Mouse (Mus musculus) liver, adult 2 months (tissue): ENCODE data around the gene Wasf2. TPM values are rescaled to one million over a fixed set of nuclear protein-coding genes. Genes with fewer than 3 reads are reported as not detected.

Experiments used
- DNase-seq: peaks from one replicate; pipeline ENCODE4 v3.0.0-alpha.2; 2011; ENCODE audit warnings: low read depth, low spot score; ENCODE audit errors: extremely low read depth
- H3K27ac ChIP-seq: fragments of 200-500 bp; replicated peaks from 2 replicates; pipeline ENCODE4 v1.5.1; 2012; ENCODE audit warnings: low read depth, mild to moderate bottlenecking, control low read depth, inconsistent platforms, low read length; ENCODE audit not compliant: insufficient read depth
- H3K27me3 ChIP-seq: fragments of 200-500 bp; 2 replicates; pipeline ENCODE4 v1.6.1; 2012; ENCODE audit warnings: mild to moderate bottlenecking, moderate library complexity, low read length, inconsistent platforms; ENCODE audit not compliant: control insufficient read depth, insufficient read depth
- H3K36me3 ChIP-seq: fragments of 200-500 bp; 2 replicates; pipeline ENCODE4 v1.6.1; 2012; ENCODE audit warnings: low read length, inconsistent platforms; ENCODE audit not compliant: control insufficient read depth, insufficient read depth
- H3K4me1 ChIP-seq: fragments of 200-500 bp; 2 replicates; pipeline ENCODE4 v1.6.1; 2011; ENCODE audit warnings: low read length; ENCODE audit not compliant: control insufficient read depth, insufficient read depth
- H3K4me3 ChIP-seq: fragments of 200-500 bp; 2 replicates; pipeline ENCODE4 v1.5.1; 2011; ENCODE audit warnings: low read depth, mild to moderate bottlenecking, control low read depth, low read length, moderate library complexity; ENCODE audit not compliant: insufficient read depth
- H3K79me2 ChIP-seq: fragments of 200-500 bp; 2 replicates; pipeline ENCODE4 v1.6.1; 2012; ENCODE audit warnings: inconsistent platforms, mild to moderate bottlenecking, low read length, moderate library complexity; ENCODE audit not compliant: control insufficient read depth, insufficient read depth
- H3K9ac ChIP-seq: fragments of 200-500 bp; 2 replicates; pipeline ENCODE4 v1.6.1; 2012; ENCODE audit warnings: low read depth, mild to moderate bottlenecking, control low read depth, inconsistent platforms, low read length
- CTCF ChIP-seq: fragments of 200-500 bp; IDR thresholded peaks from 2 replicates; pipeline ENCODE4 v1.5.1; 2011; ENCODE audit warnings: low read depth, low read length, control low read depth
- POLR2A ChIP-seq: fragments of 200-500 bp; IDR thresholded peaks from 2 replicates; pipeline ENCODE4 v1.6.1; 2011; ENCODE audit warnings: low read length, control low read depth; ENCODE audit not compliant: insufficient read depth; ENCODE audit errors: extremely low read depth
- WGBS: fragments of 180-500 bp; shearing (Covaris S2); methylation state at CpG from one replicate; pipeline ENCODE4 v1.1.7; 2018; 5-methylcytosine and 5-hydroxymethylcytosine counted together
- polyA plus RNA-seq: library from polyadenylated mRNA; depleted of rRNA; stranded (reverse); fragments of >200 nt; gene quantifications from 2 replicates; pipeline ENCODE4 v1.2.3, GENCODE M21; 2012
- total RNA-seq: library from RNA; depleted of rRNA; stranded (reverse); fragments of >200 nt; gene quantifications from 2 replicates; pipeline ENCODE4 v1.2.3, GENCODE M21; 2014

Gene Wasf2
- total and polyA plus RNA-seq, 2 experiments, result 6.0 to 17.0 TPM

- 30% methylated on average over 15 of the region's 15 CpGs for WGBS
- peaks cover 13% of the 10 kb centered on the region for H3K4me1 ChIP-seq
- H3K79me2 ChIP-seq, result peaks cover 9% of the 10 kb centered on the region; the same call in 1 of the 2 replicates
- no peaks in the 10 kb centered on the region for H3K27me3 ChIP-seq
- H3K27ac ChIP-seq, result peak overlapping the region; percentile 25
- TF ChIP-seq POLR2A (no peak), CTCF (no peak)
- peak overlapping the region; percentile 29; the same call in 1 of the 2 replicates for H3K4me3 ChIP-seq
- H3K36me3 ChIP-seq, result peaks cover 22% of the 10 kb centered on the region
- DNase-seq, result no peak
- no peak overlapping the region for H3K9ac ChIP-seq
Measured at GRCm38 (mm10) chr4:133184898-133185665, 54.8 kb downstream of the Wasf2 start.

DNA sequence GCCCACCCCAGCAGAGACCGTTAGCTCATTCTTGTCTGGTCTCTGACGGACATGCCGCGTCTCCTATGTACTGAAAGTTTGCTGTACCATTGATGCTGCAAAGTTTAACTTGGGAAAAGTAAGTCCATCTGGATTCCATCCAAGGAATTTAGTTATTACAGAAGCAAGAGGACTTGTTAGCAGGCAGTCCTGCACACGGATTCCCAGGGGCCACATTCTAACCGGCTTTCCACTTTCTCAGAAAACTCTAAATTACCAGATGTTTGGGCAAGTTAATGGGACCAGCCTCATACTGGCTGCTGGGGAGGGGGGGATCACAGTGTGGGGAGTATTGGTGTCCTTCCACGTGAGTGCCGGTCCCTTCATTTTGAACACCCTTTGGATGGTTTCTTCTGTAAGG lies 55.6 kb downstream of the Wasf2 start:
- DNase-seq, result no peak
- peaks cover 9% of the 10 kb centered on the region; the same call in 1 of the 2 replicates for H3K79me2 ChIP-seq
- no peak overlapping the region for H3K9ac ChIP-seq
- no peak overlapping the region for H3K4me3 ChIP-seq
- TF ChIP-seq POLR2A, result no peak
- TF ChIP-seq CTCF, result no peak
- peaks cover 13% of the 10 kb centered on the region for H3K4me1 ChIP-seq
- H3K27ac ChIP-seq, result no peak overlapping the region
- H3K36me3 ChIP-seq, result peaks cover 30% of the 10 kb centered on the region
- 80% methylated on average over 8 of the region's 8 CpGs for whole genome bisulfite sequencing
- H3K27me3 ChIP-seq, result no peaks in the 10 kb centered on the region

GRCm38 (mm10) chr4:133186856-133187255 lies 56.6 kb downstream of the Wasf2 start:
- 91% methylated on average over 5 of the region's 5 CpGs for WGBS
- peaks cover 13% of the 10 kb centered on the region for H3K4me1 ChIP-seq
- no peak for DNase-seq
- no peak for TF ChIP-seq CTCF
- H3K79me2 ChIP-seq, result peaks cover 6% of the 10 kb centered on the region; the same call in 1 of the 2 replicates
- no peak overlapping the region for H3K4me3 ChIP-seq
- H3K27me3 ChIP-seq, result no peaks in the 10 kb centered on the region
- H3K9ac ChIP-seq, result no peak overlapping the region
- peaks cover 38% of the 10 kb centered on the region for H3K36me3 ChIP-seq
- no peak overlapping the region for H3K27ac ChIP-seq

DNA sequence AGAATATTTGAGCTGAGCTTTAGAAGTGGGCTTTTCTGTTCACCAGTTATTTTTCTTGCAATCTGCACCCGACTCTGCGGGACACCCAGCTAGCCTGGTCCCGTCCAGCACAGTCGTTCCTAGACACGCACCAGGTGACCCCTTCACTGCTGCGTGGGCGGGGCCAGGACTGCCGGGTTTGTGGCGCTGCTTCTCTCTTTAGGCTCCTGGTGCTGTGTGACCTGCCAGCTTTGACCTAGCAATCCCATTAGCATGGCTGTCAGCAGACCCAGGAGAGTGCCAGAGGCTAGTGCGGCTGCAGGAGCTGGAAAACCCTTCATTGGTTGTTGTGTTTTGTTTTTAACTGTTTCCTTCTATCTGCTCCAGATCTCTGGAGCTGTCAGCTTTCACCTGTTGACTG lies 59.1 kb downstream of the Wasf2 start:
- TF ChIP-seq CTCF, result no peak
- no peak for TF ChIP-seq POLR2A
- H3K36me3 ChIP-seq, result peaks cover 53% of the 10 kb centered on the region

GRCm38 (mm10) chr4:133194482-133194881 lies 64.2 kb downstream of the Wasf2 start:
- no peaks in the 10 kb centered on the region for H3K79me2 ChIP-seq
- no peak overlapping the region for H3K4me3 ChIP-seq
- no peak for DNase-seq
- no peak for TF ChIP-seq CTCF
- TF ChIP-seq POLR2A, result no peak
- WGBS, result 86% methylated on average over 11 of the region's 11 CpGs
- H3K27me3 ChIP-seq, result no peaks in the 10 kb centered on the region
- H3K9ac ChIP-seq, result no peak overlapping the region
- H3K27ac ChIP-seq, result no peak overlapping the region
- H3K4me1 ChIP-seq, result no peaks in the 10 kb centered on the region
- H3K36me3 ChIP-seq, result peaks cover 41% of the 10 kb centered on the region

More for the DNA sequence above, 59.1 kb downstream of the Wasf2 start:
- Histone ChIP-seq H3K79me2 (peaks cover 4% of the 10 kb centered on the region; the same call in 1 of the 2 replicates), H3K27ac (no peak overlapping the region), H3K9ac (no peak overlapping the region), H3K27me3 (no peaks in the 10 kb centered on the region), H3K4me1 (peaks cover 8% of the 10 kb centered on the region), H3K4me3 (no peak overlapping the region)
- 87% methylated on average over 10 of the region's 10 CpGs for WGBS
- no peak for DNase-seq

DNA sequence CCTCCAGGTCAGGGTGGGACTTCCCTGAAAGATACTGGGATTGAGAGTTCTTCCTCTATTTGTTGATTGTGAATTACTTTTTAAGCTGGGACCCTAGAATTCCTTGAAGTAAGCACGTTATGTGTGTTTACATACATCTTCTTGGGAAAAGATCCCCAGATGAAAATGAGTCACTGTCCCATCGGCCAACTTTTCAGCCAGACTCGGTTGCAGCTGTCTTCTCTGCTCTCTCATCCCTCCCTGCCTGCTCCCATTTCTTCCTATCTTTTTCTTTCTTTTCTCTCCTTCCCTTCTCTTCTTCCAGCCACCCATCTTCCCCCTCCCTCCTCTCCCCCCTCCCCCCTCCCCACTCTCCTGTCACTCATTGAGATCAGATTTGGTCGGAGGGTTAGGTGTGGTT lies 64.7 kb downstream of the Wasf2 start:
- no peak for DNase-seq
- TF ChIP-seq CTCF (no peak), POLR2A (no peak)
- H3K4me1 ChIP-seq, result no peaks in the 10 kb centered on the region
- no peak overlapping the region for H3K27ac ChIP-seq
- no peaks in the 10 kb centered on the region for H3K79me2 ChIP-seq
- WGBS, result 70% methylated on average over 4 of the region's 4 CpGs
- H3K36me3 ChIP-seq, result peaks cover 37% of the 10 kb centered on the region
- no peak overlapping the region for H3K9ac ChIP-seq
- H3K27me3 ChIP-seq, result no peaks in the 10 kb centered on the region
- no peak overlapping the region for H3K4me3 ChIP-seq
